Mouse (Mus musculus) ES-Bruce4 (cell line): ENCODE results near the gene Cpne5.

ENCODE experiments used
- CTCF ChIP-seq: IDR thresholded peaks from one replicate; pipeline ENCODE4 v1.8.1; 2011; ENCODE audit warnings: low read depth, low read length
- EP300 ChIP-seq: IDR thresholded peaks from 2 replicates; pipeline ENCODE4 v1.6.1; 2011; ENCODE audit warnings: low read depth, low read length; ENCODE audit not compliant: insufficient read depth
- POLR2A ChIP-seq: IDR thresholded peaks from one replicate; pipeline ENCODE4 v1.8.1; 2011; ENCODE audit warnings: low read length; ENCODE audit not compliant: insufficient read depth

DNA sequence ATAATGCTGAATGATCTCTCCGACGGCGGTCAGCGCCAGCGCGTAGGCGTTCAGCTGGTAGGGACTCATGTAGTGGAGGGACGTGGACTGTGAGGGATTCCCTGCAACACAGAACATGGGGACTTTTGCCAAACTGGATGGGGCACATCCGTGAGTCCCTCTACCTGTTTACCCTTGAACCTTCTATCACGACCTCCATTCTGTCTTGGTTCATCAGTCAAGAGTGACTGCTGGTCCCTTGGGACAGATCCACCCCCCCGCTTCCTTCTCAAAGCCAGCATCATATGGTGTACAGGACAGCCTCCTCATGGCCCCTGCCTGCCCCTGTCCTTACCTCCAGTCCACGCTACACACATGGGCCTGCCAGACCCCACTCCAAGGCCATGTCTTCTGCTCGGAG, 75.6 kb downstream of the Cpne5 start:
- TF ChIP-seq CTCF (no peak), POLR2A (no peak), EP300 (no peak)
